Mouse (Mus musculus): ENCODE measurements around the gene Asphd1. TPM values are rescaled to one million over a fixed set of nuclear protein-coding genes. Genes with fewer than 3 reads are reported as not detected.

Asphd1 gene
- polyA plus RNA-seq, 1 experiment from 2014 or later, result not detected

Other genes starting within 250 kb of the Asphd1 start
- 57.7 and 131 TPM in 2 replicates for gene Coro1a, start 241.8 kb downstream of the Asphd1 start, polyA plus RNA-seq (2015; fragmentation: Nextera tagmentation; extraction: Ambion mirVana)
- 58.6 and 62.5 TPM in 2 replicates for gene Mapk3, start 190.0 kb downstream of the Asphd1 start, polyA plus RNA-seq (2015; fragmentation: Nextera tagmentation; extraction: Ambion mirVana)
- gene Gdpd3, start 183.2 kb downstream of the Asphd1 start, polyA plus RNA-seq (2015; fragmentation: Nextera tagmentation; extraction: Ambion mirVana), result 0.75 and 1.00 TPM in 2 replicates
- gene Ypel3, start 172.6 kb downstream of the Asphd1 start, polyA plus RNA-seq (2015; fragmentation: Nextera tagmentation; extraction: Ambion mirVana), result 80.8 and 84.6 TPM in 2 replicates
- gene Tbx6, start 168.1 kb downstream of the Asphd1 start, polyA plus RNA-seq (2015; fragmentation: Nextera tagmentation; extraction: Ambion mirVana), result 0.09 and 0.58 TPM in 2 replicates
- 133 and 159 TPM in 2 replicates for gene Ppp4c, start 157.1 kb downstream of the Asphd1 start, polyA plus RNA-seq (2015; fragmentation: Nextera tagmentation; extraction: Ambion mirVana)
- 0.86 and 1.4 TPM in 2 replicates for gene Fam57b, start 151.9 kb downstream of the Asphd1 start, polyA plus RNA-seq (2015; fragmentation: Nextera tagmentation; extraction: Ambion mirVana)
- gene 4930451I11Rik, start 117.9 kb downstream of the Asphd1 start, polyA plus RNA-seq (2015; fragmentation: Nextera tagmentation; extraction: Ambion mirVana), result not detected in 2 replicates
- not detected in 2 replicates for gene Doc2a, start 102.2 kb downstream of the Asphd1 start, polyA plus RNA-seq (2015; fragmentation: Nextera tagmentation; extraction: Ambion mirVana)
- gene Hirip3, start 87.6 kb downstream of the Asphd1 start, polyA plus RNA-seq (2015; fragmentation: Nextera tagmentation; extraction: Ambion mirVana), result 19.8 and 22.2 TPM in 2 replicates
- gene Ino80e, start 87.2 kb downstream of the Asphd1 start, polyA plus RNA-seq (2015; fragmentation: Nextera tagmentation; extraction: Ambion mirVana), result 50.5 and 52.0 TPM in 2 replicates
- gene Taok2, start 64.9 kb downstream of the Asphd1 start, polyA plus RNA-seq (2015; fragmentation: Nextera tagmentation; extraction: Ambion mirVana), result 31.1 and 35.4 TPM in 2 replicates
- 19.6 and 22.5 TPM in 2 replicates for gene Tmem219, start 26.7 kb downstream of the Asphd1 start, polyA plus RNA-seq (2015; fragmentation: Nextera tagmentation; extraction: Ambion mirVana)
- 13.3 TPM in 2 replicates for gene Kctd13, start 20.7 kb downstream of the Asphd1 start, polyA plus RNA-seq (2015; fragmentation: Nextera tagmentation; extraction: Ambion mirVana)
- 0.53 and 1.0 TPM in 2 replicates for gene Sez6l2, start 981 bp upstream of the Asphd1 start, polyA plus RNA-seq (2015; fragmentation: Nextera tagmentation; extraction: Ambion mirVana)
- 85.1 and 89.4 TPM in 2 replicates for gene Cdipt, start 26.3 kb upstream of the Asphd1 start, polyA plus RNA-seq (2015; fragmentation: Nextera tagmentation; extraction: Ambion mirVana)
- 1.2 and 1.6 TPM in 2 replicates for gene Cdiptos, start 26.5 kb upstream of the Asphd1 start, polyA plus RNA-seq (2015; fragmentation: Nextera tagmentation; extraction: Ambion mirVana)
- gene Mvp, start 65.0 kb upstream of the Asphd1 start, polyA plus RNA-seq (2015; fragmentation: Nextera tagmentation; extraction: Ambion mirVana), result 15.9 and 20.6 TPM in 2 replicates
- 0.75 TPM in 1 of 2 replicates, not detected in the other for gene Pagr1b, start 66.9 kb upstream of the Asphd1 start, polyA plus RNA-seq (2015; fragmentation: Nextera tagmentation; extraction: Ambion mirVana)
- gene Pagr1a, start 67.8 kb upstream of the Asphd1 start, polyA plus RNA-seq (2015; fragmentation: Nextera tagmentation; extraction: Ambion mirVana), result 61.0 and 78.5 TPM in 2 replicates
- 15.4 and 38.5 TPM in 2 replicates for gene Gm42742, start 71.5 kb upstream of the Asphd1 start, polyA plus RNA-seq (2015; fragmentation: Nextera tagmentation; extraction: Ambion mirVana)
- gene Prrt2, start 71.6 kb upstream of the Asphd1 start, polyA plus RNA-seq (2015; fragmentation: Nextera tagmentation; extraction: Ambion mirVana), result 1.6 and 2.4 TPM in 2 replicates
- 31.5 and 34.1 TPM in 2 replicates for gene Maz, start 77.5 kb upstream of the Asphd1 start, polyA plus RNA-seq (2015; fragmentation: Nextera tagmentation; extraction: Ambion mirVana)
- gene Kif22, start 92.9 kb upstream of the Asphd1 start, polyA plus RNA-seq (2015; fragmentation: Nextera tagmentation; extraction: Ambion mirVana), result 80.4 and 81.6 TPM in 2 replicates
- gene Zg16, start 137.7 kb upstream of the Asphd1 start, polyA plus RNA-seq (2015; fragmentation: Nextera tagmentation; extraction: Ambion mirVana), result 18.3 TPM in 1 of 2 replicates, not detected in the other
- gene AI467606, start 141.8 kb upstream of the Asphd1 start, polyA plus RNA-seq (2015; fragmentation: Nextera tagmentation; extraction: Ambion mirVana), result 4.9 and 8.4 TPM in 2 replicates
- gene Qprt, start 172.6 kb upstream of the Asphd1 start, polyA plus RNA-seq (2015; fragmentation: Nextera tagmentation; extraction: Ambion mirVana), result 2.1 and 2.6 TPM in 2 replicates
- gene Spn, start 188.2 kb upstream of the Asphd1 start, polyA plus RNA-seq (2015; fragmentation: Nextera tagmentation; extraction: Ambion mirVana), result 1.2 and 2.6 TPM in 2 replicates
- gene Cd2bp2, start 246.5 kb upstream of the Asphd1 start, polyA plus RNA-seq (2015; fragmentation: Nextera tagmentation; extraction: Ambion mirVana), result 42.2 and 44.4 TPM in 2 replicates